Mouse (Mus musculus) liver, embryonic 15.5 days (tissue): ENCODE results near the gene Faap20. TPM values are rescaled to one million over a fixed set of nuclear protein-coding genes. Genes with fewer than 3 reads are reported as not detected.

Experiments
- ATAC-seq: fragments of 200-750 bp; cut with Nextera tagmentation; 2 replicates; pipeline ENCODE4 v1.8.0; 2017; ENCODE audit warnings: moderate number of reproducible peaks, mild to moderate bottlenecking, moderate library complexity; ENCODE audit not compliant: insufficient read depth
- H3K27ac ChIP-seq: fragments of 300-500 bp; sonication (generic); replicated peaks from 2 replicates; pipeline ENCODE4 v1.5.1; 2015; ENCODE audit warnings: mild to moderate bottlenecking, inconsistent platforms
- H3K27me3 ChIP-seq: fragments of 300-500 bp; sonication (generic); 2 replicates; pipeline ENCODE4 v1.6.1; 2015; ENCODE audit warnings: mild to moderate bottlenecking, inconsistent platforms
- H3K36me3 ChIP-seq: fragments of 300-500 bp; sonication (generic); replicated peaks from 2 replicates; pipeline ENCODE4 v1.6.1; 2015; ENCODE audit warnings: moderate library complexity, mild to moderate bottlenecking, inconsistent platforms
- H3K4me1 ChIP-seq: fragments of 300-500 bp; sonication (generic); replicated peaks from 2 replicates; pipeline ENCODE4 v1.6.1; 2015; ENCODE audit warnings: inconsistent platforms
- H3K4me2 ChIP-seq: fragments of 300-500 bp; sonication (generic); 2 replicates; pipeline ENCODE4 v1.6.1; 2015; ENCODE audit warnings: moderate library complexity, mild to moderate bottlenecking, inconsistent platforms
- H3K4me3 ChIP-seq: fragments of 300-500 bp; sonication (generic); replicated peaks from 2 replicates; pipeline ENCODE4 v1.5.1; 2015; ENCODE audit warnings: mild to moderate bottlenecking, inconsistent platforms
- H3K9ac ChIP-seq: fragments of 300-500 bp; sonication (generic); 2 replicates; pipeline ENCODE4 v1.6.1; 2015; ENCODE audit warnings: moderate library complexity, mild to moderate bottlenecking, inconsistent platforms
- H3K9me3 ChIP-seq: fragments of 300-500 bp; sonication (generic); replicated peaks from 2 replicates; pipeline ENCODE4 v1.6.1; 2016; ENCODE audit warnings: inconsistent platforms
- WGBS: fragments of 180-500 bp; shearing (Covaris S2); methylation state at CpG from one replicate; pipeline ENCODE4 v1.1.7; 2015; ENCODE audit warnings: mixed read lengths; ENCODE audit not compliant: insufficient replicate concordance; 5-methylcytosine and 5-hydroxymethylcytosine counted together
- polyA plus RNA-seq: library from polyadenylated mRNA; unstranded; fragments of >200 nt; fragmentation: Nextera tagmentation; extraction: Ambion mirVana; gene quantifications from 2 replicates; pipeline ENCODE4 v1.2.1, GENCODE M21; 2015

Faap20 gene
- polyA plus RNA-seq, 1 experiment from 2014 or later: 18.2 TPM

GRCm38 (mm10) chr4:155304508-155305096, 55.0 kb downstream of the Faap20 start:
- WGBS: 62% methylated on average over 7 of the region's 7 CpGs

GRCm38 (mm10) chr4:155305531-155306031, 56.0 kb downstream of the Faap20 start:
- H3K36me3 ChIP-seq: no peaks in the 10 kb centered on the region
- H3K27me3 ChIP-seq: no peaks in the 10 kb centered on the region
- no peak overlapping the region for H3K4me2 ChIP-seq
- no peaks in the 10 kb centered on the region for H3K9me3 ChIP-seq
- H3K9ac ChIP-seq: no peak overlapping the region
- WGBS: 60% methylated on average over 8 of the region's 8 CpGs
- H3K27ac ChIP-seq: no peak overlapping the region
- no peak overlapping the region for H3K4me3 ChIP-seq
- ATAC-seq: no peak
- peaks cover 3% of the 10 kb centered on the region; the same call in 1 of the 2 replicates for H3K4me1 ChIP-seq

More at GRCm38 (mm10) chr4:155304508-155305096, 55.0 kb downstream of the Faap20 start:
- peaks cover 3% of the 10 kb centered on the region; the same call in 1 of the 2 replicates for H3K4me1 ChIP-seq
- no peaks in the 10 kb centered on the region for H3K9me3 ChIP-seq
- H3K36me3 ChIP-seq: no peaks in the 10 kb centered on the region
- H3K4me3 ChIP-seq: no peak overlapping the region
- H3K4me2 ChIP-seq: no peak overlapping the region
- H3K9ac ChIP-seq: no peak overlapping the region
- H3K27me3 ChIP-seq: no peaks in the 10 kb centered on the region
- no peak overlapping the region for H3K27ac ChIP-seq
- ATAC-seq: no peak

Other genes starting within 250 kb of the Faap20 start
- 0.14 TPM in 1 of 2 replicates, not detected in the other for gene Plch2, start 193.0 kb upstream of the Faap20 start, polyA plus RNA-seq
- gene Pex10, start 182.8 kb upstream of the Faap20 start, polyA plus RNA-seq: 7.5 and 8.3 TPM in 2 replicates
- gene Rer1, start 163.4 kb upstream of the Faap20 start, polyA plus RNA-seq: 78.0 and 81.0 TPM in 2 replicates
- gene Morn1, start 163.2 kb upstream of the Faap20 start, polyA plus RNA-seq: 0.88 and 1.1 TPM in 2 replicates
- gene Ski, start 27.2 kb upstream of the Faap20 start, polyA plus RNA-seq: 2.1 and 2.6 TPM in 2 replicates
- gene Prkcz, start 111.6 kb downstream of the Faap20 start, polyA plus RNA-seq: 2.4 and 4.3 TPM in 2 replicates
- gene Gabrd, start 148.3 kb downstream of the Faap20 start, polyA plus RNA-seq: not detected in 2 replicates
- gene Cfap74, start 159.4 kb downstream of the Faap20 start, polyA plus RNA-seq: 0.07 and 0.14 TPM in 2 replicates
- 0.50 TPM in 1 of 2 replicates, not detected in the other for gene Tmem52, start 219.3 kb downstream of the Faap20 start, polyA plus RNA-seq
- 100 and 106 TPM in 2 replicates for gene Gnb1, start 241.6 kb downstream of the Faap20 start, polyA plus RNA-seq